ENCODE assay signal across 28 mouse cellular contexts in genomic region chr19:43427446-43428224, GRCm38 (mm10). TPM values are rescaled to one million over a fixed set of nuclear protein-coding genes. Genes with fewer than 3 reads are reported as not detected.
DNase-seq lines count a peak whose midpoint lies in the region; ATAC-seq and TF ChIP-seq lines count a peak whose summit lies in the region.
"Had no signal": no experiment of that assay in that cellular context is flagged by ENCODE, and none has a peak within 500 bp of the region (broad histone marks: within the 10 kb centered on the region; RNA-seq: fewer than 3 reads in every experiment).

No protein-coding gene starts in this region.

- peak; percentile 8 for DNase-seq in midbrain, embryonic 11.5 days (ENCODE audit: low spot score, missing footprints)
- peak; percentile 30 for DNase-seq in R1 (ENCODE audit: low read depth, low spot score)
- DNase-seq in testis, postnatal 14 days (ENCODE audit: low spot score) = peak; percentile 69
- DNase-seq in adrenal gland, postnatal 14 days = no peak
- DNase-seq in layer of hippocampus, adult 18-20 months (ENCODE audit: low spot score in 2 of 2) = no peak
- DNase-seq: adrenal gland, postnatal 10 days; B cell, adult 2 months; cerebellum, adult 11-12 months; cerebellum, adult 8-10 months; cerebellum, postnatal 14 days; gastrocnemius, postnatal 25 days; heart, adult 18-20 months; heart, postnatal 10 days; heart, postnatal 4 days had no signal

- TF ChIP-seq CTCF in ES-Bruce4 (IDR thresholded peaks at IDR 0.05; ENCODE audit: low read depth, low read length) = no peak

- no peaks in the 10 kb centered on the region for H3K4me1 ChIP-seq in midbrain, embryonic 11.5 days (ENCODE audit: control insufficient read depth, insufficient read depth, low read length)
- no peaks in the 10 kb centered on the region for H3K4me1 ChIP-seq in midbrain, embryonic 13.5 days (replicated peaks)
- no peaks in the 10 kb centered on the region for H3K4me1 ChIP-seq in ES-Bruce4 (ENCODE audit: control insufficient read depth, insufficient read depth, low read length)
- H3K4me1 ChIP-seq: forebrain, embryonic 10.5 days; forebrain, embryonic 13.5 days; heart, embryonic 12.5 days; heart, embryonic 15.5 days had no signal

- H3K27me3 ChIP-seq in midbrain, embryonic 11.5 days (ENCODE audit: control insufficient read depth, insufficient read depth, low read length) = no peaks in the 10 kb centered on the region
- no peaks in the 10 kb centered on the region; the same call in 1 of the 2 replicates for H3K27me3 ChIP-seq in midbrain, embryonic 13.5 days
- H3K27me3 ChIP-seq in ES-Bruce4 (ENCODE audit: control insufficient read depth, insufficient read depth, low read length, poor library complexity, severe bottlenecking) = peaks cover 8% of the 10 kb centered on the region
- H3K27me3 ChIP-seq: CH12.LX; forebrain, embryonic 13.5 days had no signal

- H3K9ac ChIP-seq in midbrain, embryonic 11.5 days (ENCODE audit: low read length) = no peak overlapping the region
- H3K9ac ChIP-seq in midbrain, embryonic 13.5 days (replicated peaks) = no peak overlapping the region
- no peak overlapping the region for H3K9ac ChIP-seq in ES-Bruce4 (ENCODE audit: low read depth, poor library complexity, severe bottlenecking)
- H3K9ac ChIP-seq: forebrain, embryonic 13.5 days; heart, embryonic 12.5 days; heart, embryonic 15.5 days; hindbrain, embryonic 14.5 days had no signal

- 89% methylated on average over 24 of the region's 24 CpGs for WGBS in midbrain, embryonic 11.5 days
- WGBS in midbrain, embryonic 13.5 days = 93% methylated on average over 24 of the region's 24 CpGs

- H3K4me2 ChIP-seq in midbrain, embryonic 11.5 days = no peak overlapping the region
- no peak overlapping the region for H3K4me2 ChIP-seq in midbrain, embryonic 13.5 days (replicated peaks)
- H3K4me2 ChIP-seq: forebrain, embryonic 13.5 days; heart, embryonic 12.5 days; heart, embryonic 15.5 days; hindbrain, embryonic 14.5 days had no signal

- TF ChIP-seq POLR2A in ES-Bruce4 (IDR thresholded peaks at IDR 0.05; ENCODE audit: insufficient read depth, low read length) = no peak

- no peaks in the 10 kb centered on the region for H3K9me3 ChIP-seq in midbrain, embryonic 11.5 days (ENCODE audit: control insufficient read depth, low read length)
- H3K9me3 ChIP-seq in midbrain, embryonic 13.5 days = no peaks in the 10 kb centered on the region
- no peaks in the 10 kb centered on the region for H3K9me3 ChIP-seq in ES-Bruce4 (replicated peaks; ENCODE audit: control insufficient read depth, insufficient read depth, low read length, poor library complexity, severe bottlenecking)
- H3K9me3 ChIP-seq: forebrain, embryonic 13.5 days; heart, embryonic 12.5 days; heart, embryonic 15.5 days had no signal

- TF ChIP-seq EP300 in ES-Bruce4 (IDR thresholded peaks at IDR 0.05; ENCODE audit: insufficient read depth, low read depth, low read length) = no peak

- H3K27ac ChIP-seq in midbrain, embryonic 11.5 days (ENCODE audit: low read depth, low read length) = no peak overlapping the region
- H3K27ac ChIP-seq in midbrain, embryonic 13.5 days = no peak overlapping the region
- no peak overlapping the region for H3K27ac ChIP-seq in ES-Bruce4 (ENCODE audit: insufficient read depth, low read length)
- H3K27ac ChIP-seq: forebrain, embryonic 10.5 days; forebrain, embryonic 13.5 days; heart, embryonic 15.5 days; hindbrain, embryonic 14.5 days; hindbrain, postnatal 0 days had no signal

- no peak overlapping the region for H3K4me3 ChIP-seq in midbrain, embryonic 11.5 days (ENCODE audit: low read depth, low read length)
- no peak overlapping the region for H3K4me3 ChIP-seq in midbrain, embryonic 13.5 days (replicated peaks)
- peak overlapping the region; percentile 48 for H3K4me3 ChIP-seq in ES-Bruce4 (ENCODE audit: low read depth, low read length)
- H3K4me3 ChIP-seq: forebrain, embryonic 10.5 days; forebrain, embryonic 13.5 days; heart, embryonic 12.5 days; heart, embryonic 15.5 days had no signal

- no peaks in the 10 kb centered on the region for H3K36me3 ChIP-seq in midbrain, embryonic 11.5 days (ENCODE audit: control insufficient read depth, insufficient read depth, low read length)
- H3K36me3 ChIP-seq in midbrain, embryonic 13.5 days = no peaks in the 10 kb centered on the region
- H3K36me3 ChIP-seq in ES-Bruce4 (ENCODE audit: control insufficient read depth, insufficient read depth, low read length, poor library complexity, severe bottlenecking) = no peaks in the 10 kb centered on the region
- H3K36me3 ChIP-seq: forebrain, embryonic 10.5 days; heart, embryonic 12.5 days; heart, embryonic 15.5 days had no signal

- ATAC-seq in midbrain, embryonic 11.5 days (ENCODE audit: low FRiP score) = no peak
- no peak for ATAC-seq in midbrain, embryonic 13.5 days
- ATAC-seq: forebrain, embryonic 13.5 days; forebrain, embryonic 16.5 days; hindbrain, postnatal 0 days; inflammation-experienced regulatory T-cells, adult 6 months; intestine, embryonic 16.5 days had no signal

RNA-seq across cellular contexts. Expression of gene Cnnm1, which starts 12.6 kb away (rescaled TPM):
- polyA plus RNA-seq in midbrain, embryonic 11.5 days (2014; fragmentation: Nextera tagmentation; extraction: Ambion mirVana) = 0.26 and 0.28 TPM in 2 replicates
- 0.80 and 1.3 TPM in 2 replicates for polyA plus RNA-seq in midbrain, embryonic 13.5 days (2015; fragmentation: Nextera tagmentation; extraction: Ambion mirVana)
- polyA plus RNA-seq in ES-Bruce4 (2011; ENCODE audit: insufficient read depth, insufficient read length, low read depth, missing spikeins) = 0.87 and 1.5 TPM in 2 replicates
- 0.41 and 0.48 TPM in 2 replicates for total RNA-seq in adrenal gland, postnatal 14 days (2021)
- total RNA-seq in layer of hippocampus, adult 18-20 months (2021) = 100 to 1,000 TPM; 116 TPM
- total RNA-seq: CH12.LX, MEL had no signal
- polyA plus RNA-seq: inflammation-experienced regulatory T-cells, adult 6 months had no signal

RNA-seq across cellular contexts. Expression of gene Hpse2, which starts 39.5 kb away (rescaled TPM):
- 0.04 TPM in 1 of 2 replicates, not detected in the other for polyA plus RNA-seq in midbrain, embryonic 11.5 days (2014; fragmentation: Nextera tagmentation; extraction: Ambion mirVana)
- 0.05 TPM in 2 replicates for polyA plus RNA-seq in midbrain, embryonic 13.5 days (2015; fragmentation: Nextera tagmentation; extraction: Ambion mirVana)
- polyA plus RNA-seq in ES-Bruce4 (2011; ENCODE audit: insufficient read depth, insufficient read length, low read depth, missing spikeins) = not detected in 2 replicates
- not detected in 2 replicates for total RNA-seq in adrenal gland, postnatal 14 days (2021)
- under 1 TPM; 0.15 to 0.20 TPM for total RNA-seq in layer of hippocampus, adult 18-20 months (2021)
- total RNA-seq: adrenal gland, adult 18-20 months; adrenal gland, postnatal 10 days; CH12.LX; MEL had no signal
- polyA plus RNA-seq: forebrain, embryonic 13.5 days; hindbrain, embryonic 14.5 days; inflammation-experienced regulatory T-cells, adult 6 months had no signal

Comparison
In these comparisons a context has a peak if more than half of its experiments do, and no peak if none do; other contexts are left out.
1. DNase-seq: peak in midbrain, embryonic 11.5 days (single experiment), R1 (single experiment) and testis, postnatal 14 days (single experiment); none in adrenal gland, postnatal 14 days (single experiment) and layer of hippocampus, adult 18-20 months (0 of 2).